Mouse (Mus musculus) lung, postnatal 0 days (tissue): ENCODE measurements around the gene Dgka.

ENCODE experiments used
- CTCF ChIP-seq: IDR thresholded peaks from 2 replicates; pipeline ENCODE4 v1.5.1; 2016; ENCODE audit warnings: antibody characterized with exemption, mild to moderate bottlenecking
- EP300 ChIP-seq: IDR thresholded peaks from 2 replicates; pipeline ENCODE4 v1.6.1; 2016; ENCODE audit warnings: antibody characterized with exemption, mild to moderate bottlenecking, control low read depth

DNA sequence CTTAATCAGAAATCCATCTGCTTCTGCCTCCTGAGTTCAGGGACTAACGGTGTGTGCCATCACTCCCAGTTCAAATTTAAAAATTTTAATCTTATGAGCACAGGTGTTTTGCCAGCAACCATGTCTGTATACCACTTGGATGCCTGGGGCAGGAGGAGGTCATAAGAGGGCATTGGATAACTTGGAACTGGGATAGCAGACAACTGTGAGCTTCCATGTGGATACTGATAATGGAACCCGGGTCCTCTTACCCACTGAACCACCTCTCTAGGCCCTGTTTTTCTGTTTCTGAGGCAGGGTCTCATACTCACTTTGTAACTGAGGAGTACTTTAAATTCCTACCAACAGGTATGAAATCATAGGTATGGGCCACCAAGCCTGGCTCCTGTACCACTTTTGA is 33.8 kb upstream of the Dgka start:
- TF ChIP-seq CTCF (no peak), EP300 (no peak)
